Mouse (Mus musculus) liver, postnatal 0 days (tissue): Measurements from ENCODE around the gene Gm17581.

Experiments used
- CTCF ChIP-seq: sonication (generic); IDR thresholded peaks from 2 replicates; pipeline ENCODE4 v1.5.1; 2016; ENCODE audit warnings: antibody characterized with exemption, low read depth
- EP300 ChIP-seq: IDR thresholded peaks from 2 replicates; pipeline ENCODE4 v1.6.1; 2016; ENCODE audit warnings: antibody characterized with exemption, low read depth, mild to moderate bottlenecking

DNA sequence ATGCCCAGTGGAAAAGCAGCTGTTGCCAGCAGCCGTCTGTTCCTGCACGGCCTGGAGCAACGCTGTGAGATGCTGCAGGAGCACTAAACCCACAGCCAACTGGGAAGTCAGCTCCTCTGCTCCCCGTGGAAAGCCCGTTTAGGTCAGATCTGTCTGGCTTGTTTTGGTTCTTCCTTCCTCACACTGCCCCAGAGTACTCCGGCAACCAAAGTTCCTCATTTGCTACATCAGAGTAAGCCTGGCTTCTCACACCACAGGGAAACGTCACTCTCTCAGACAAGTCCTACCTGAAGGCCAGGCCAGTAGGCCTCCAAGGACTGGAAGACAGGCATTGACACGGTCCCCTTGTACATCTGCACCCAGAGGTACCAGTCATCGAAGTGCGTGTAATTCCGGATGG, 25.1 kb downstream of the Gm17581 start:
- TF ChIP-seq CTCF: no peak
- TF ChIP-seq EP300: no peak
